Mouse (Mus musculus) kidney, postnatal 4 days (tissue): Measurements from ENCODE around the gene Ccndbp1.
A peak's percentile ranks its signal among the peaks of the same experiment; 100 is the strongest.
"Not testable (repeated sequence)": the region's sequence is repeated elsewhere in the genome, so short reads cannot be mapped to it uniquely, and the experiment has no call there.

ENCODE experiments used
- DNase-seq, 2 experiments: peaks; one replicate each; pipeline ENCODE4 v3.0.0; 2021; ENCODE audit warnings: mixed read lengths in 2 of 2

Ccndbp1 gene

GRCm38 (mm10) chr2:121004018-121004811, 4.0 kb upstream of the Ccndbp1 start:
- no peak for DNase-seq

- DNase-seq: no peak
Observed at GRCm38 (mm10) chr2:121006986-121007385, 1.2 kb upstream of the Ccndbp1 start.

- DNase-seq: no peak
Observed at GRCm38 (mm10) chr2:121008664-121009007, 433 bp downstream of the Ccndbp1 start.

- no peak for DNase-seq
Observed at GRCm38 (mm10) chr2:121009071-121009677, 971 bp downstream of the Ccndbp1 start.

GRCm38 (mm10) chr2:121012676-121013075, 4.5 kb downstream of the Ccndbp1 start:
- no peak for DNase-seq

- no peak for DNase-seq
Observed at GRCm38 (mm10) chr2:121015507-121015906, 7.3 kb downstream of the Ccndbp1 start.

GRCm38 (mm10) chr2:121016226-121016625, 8.0 kb downstream of the Ccndbp1 start:
- DNase-seq: peak; percentile 40 to 62

- no peak for DNase-seq
Observed at GRCm38 (mm10) chr2:121017151-121017550, 8.9 kb downstream of the Ccndbp1 start.

- peak in 1 of 2 experiments; percentile 10 for DNase-seq
Observed at GRCm38 (mm10) chr2:121022918-121023317, 14.7 kb downstream of the Ccndbp1 start.

- no peak for DNase-seq
Observed at GRCm38 (mm10) chr2:121036733-121037341, 28.6 kb downstream of the Ccndbp1 start, which contains the start of gene Epb42. Gene Epb42, minus strand, starts transcription at chr2:121037072.

- DNase-seq: not testable (repeated sequence)
Observed at GRCm38 (mm10) chr2:121038851-121039250, 30.6 kb downstream of the Ccndbp1 start.

GRCm38 (mm10) chr2:121039382-121039781, 31.2 kb downstream of the Ccndbp1 start:
- no peak for DNase-seq

GRCm38 (mm10) chr2:121041098-121041497, 32.9 kb downstream of the Ccndbp1 start:
- peak; percentile 56 to 63 for DNase-seq

GRCm38 (mm10) chr2:121045653-121046052, 37.5 kb downstream of the Ccndbp1 start:
- DNase-seq: no peak

GRCm38 (mm10) chr2:121052176-121052575, 44.0 kb downstream of the Ccndbp1 start:
- no peak for DNase-seq

GRCm38 (mm10) chr2:121054060-121054459, 45.9 kb downstream of the Ccndbp1 start:
- no peak for DNase-seq

GRCm38 (mm10) chr2:121055915-121056314, 47.7 kb downstream of the Ccndbp1 start:
- no peak for DNase-seq

- no peak for DNase-seq
Observed at GRCm38 (mm10) chr2:121057997-121058396, 49.8 kb downstream of the Ccndbp1 start.

GRCm38 (mm10) chr2:121061315-121061714, 53.1 kb downstream of the Ccndbp1 start:
- no peak for DNase-seq
